Mouse (Mus musculus) kidney, adult 2 months (tissue): ENCODE results near the gene Ebna1bp2. TPM values are rescaled to one million over a fixed set of nuclear protein-coding genes. Genes with fewer than 3 reads are reported as not detected.

Experiments used
- DNase-seq: peaks from one replicate; pipeline ENCODE4 v3.0.0; 2021
- H3K27ac ChIP-seq: fragments of 200-500 bp; 2 replicates; pipeline ENCODE4 v1.5.1; 2012; ENCODE audit warnings: low read depth, low read length, control low read depth, inconsistent platforms; ENCODE audit not compliant: insufficient read depth
- H3K27me3 ChIP-seq: fragments of 200-500 bp; replicated peaks from 2 replicates; pipeline ENCODE4 v1.6.1; 2012; ENCODE audit warnings: mild to moderate bottlenecking, moderate library complexity, low read length, inconsistent platforms; ENCODE audit not compliant: control insufficient read depth, insufficient read depth
- H3K36me3 ChIP-seq: fragments of 200-500 bp; 2 replicates; pipeline ENCODE4 v1.6.1; 2012; ENCODE audit warnings: mild to moderate bottlenecking, moderate library complexity, low read length, inconsistent platforms; ENCODE audit not compliant: control insufficient read depth, insufficient read depth
- H3K4me1 ChIP-seq: fragments of 200-500 bp; 2 replicates; pipeline ENCODE4 v1.6.1; 2011; ENCODE audit warnings: low read length; ENCODE audit not compliant: control insufficient read depth, insufficient read depth
- H3K4me3 ChIP-seq: fragments of 200-500 bp; 2 replicates; pipeline ENCODE4 v1.5.1; 2011; ENCODE audit warnings: mild to moderate bottlenecking, low read depth, low read length, control low read depth; ENCODE audit not compliant: insufficient read depth
- CTCF ChIP-seq: fragments of 200-500 bp; conservative IDR thresholded peaks from 2 replicates; pipeline ENCODE4 v1.5.1; 2011; ENCODE audit warnings: low read depth, mild to moderate bottlenecking, control low read depth, low read length, moderate library complexity, mixed read lengths; ENCODE audit not compliant: insufficient read depth, insufficient read length
- POLR2A ChIP-seq: fragments of 200-500 bp; IDR thresholded peaks from one replicate; pipeline ENCODE4 v1.6.1; 2011; ENCODE audit warnings: low read depth, low read length, control low read depth
- WGBS: fragments of 180-500 bp; shearing (Covaris S2); methylation state at CpG from one replicate; pipeline ENCODE4 v1.1.7; 2018; 5-methylcytosine and 5-hydroxymethylcytosine counted together
- polyA plus RNA-seq: library from polyadenylated mRNA; depleted of rRNA; stranded (reverse); fragments of >200 nt; gene quantifications from 2 replicates; pipeline ENCODE4 v1.2.3, GENCODE M21; 2012

The Ebna1bp2 gene
- polyA plus RNA-seq, 1 experiment: 29.4 TPM

DNA sequence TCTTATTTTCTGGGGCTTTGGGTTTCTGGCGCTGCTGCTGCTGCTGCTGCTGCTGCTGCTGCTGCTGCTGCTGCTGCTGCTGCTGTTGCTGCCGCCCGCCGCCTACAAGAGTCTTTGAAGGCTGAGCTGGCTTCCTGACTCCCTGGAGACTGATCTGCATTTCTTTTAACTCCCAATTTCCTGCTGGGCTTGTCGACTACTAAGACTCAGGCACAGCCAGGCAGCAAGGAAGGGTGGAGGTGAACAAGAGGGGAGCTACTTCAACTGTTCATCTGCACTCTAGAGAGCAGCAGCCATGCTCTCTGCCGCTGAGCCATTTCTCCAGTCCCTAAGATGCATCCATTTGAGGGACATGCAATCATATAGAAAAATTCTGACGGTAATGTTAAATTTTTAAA lies 30.9 kb upstream of the Ebna1bp2 start:
- Histone ChIP-seq H3K4me3 (no peak overlapping the region), H3K4me1 (no peaks in the 10 kb centered on the region), H3K27ac (no peak overlapping the region), H3K27me3 (no peaks in the 10 kb centered on the region), H3K36me3 (no peaks in the 10 kb centered on the region)
- 15% methylated on average over 7 of the region's 7 CpGs for WGBS
- no peak for DNase-seq
- no peak for TF ChIP-seq CTCF
- TF ChIP-seq POLR2A: no peak

DNA sequence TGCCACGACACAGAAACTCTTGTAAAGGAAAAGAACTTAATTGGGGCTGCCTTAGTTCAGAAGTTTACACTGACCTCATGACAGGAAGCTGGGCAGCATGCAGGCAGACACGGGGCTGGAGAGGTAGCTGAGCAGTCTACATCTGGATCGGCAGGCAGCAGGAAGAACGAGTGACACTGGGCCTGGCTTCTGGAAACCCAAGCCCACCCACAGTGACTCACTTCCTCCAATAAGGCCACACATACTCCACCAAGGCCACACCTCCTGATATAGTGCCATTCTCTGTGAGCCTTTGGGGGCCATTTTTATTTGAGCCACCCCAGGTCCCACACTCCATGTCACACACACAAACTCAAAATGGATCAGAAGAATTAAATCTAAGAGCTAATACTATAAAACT lies 16.5 kb upstream of the Ebna1bp2 start:
- Histone ChIP-seq H3K4me3 (no peak overlapping the region), H3K27ac (no peak overlapping the region), H3K27me3 (no peaks in the 10 kb centered on the region), H3K36me3 (no peaks in the 10 kb centered on the region), H3K4me1 (no peaks in the 10 kb centered on the region)
- DNase-seq: no peak
- no peak for TF ChIP-seq POLR2A
- no peak for TF ChIP-seq CTCF
- 33% methylated on average over 4 of the region's 4 CpGs for WGBS

- WGBS: 48% methylated on average over 3 of the region's 3 CpGs
- H3K4me3 ChIP-seq: no peak overlapping the region
- TF ChIP-seq POLR2A: no peak
- TF ChIP-seq CTCF: no peak
These were observed 10.8 kb upstream of the Ebna1bp2 start for GRCm38 (mm10) chr4:118609836-118610235.

GRCm38 (mm10) chr4:118612619-118613018 lies 8.0 kb upstream of the Ebna1bp2 start:
- Histone ChIP-seq H3K4me3 (no peak overlapping the region), H3K27ac (no peak overlapping the region), H3K4me1 (no peaks in the 10 kb centered on the region), H3K27me3 (no peaks in the 10 kb centered on the region), H3K36me3 (no peaks in the 10 kb centered on the region)
- TF ChIP-seq POLR2A (no peak), CTCF (peak; percentile 21; the same call in 1 of the 2 replicates)
- peak; percentile 31 for DNase-seq
- 30% methylated on average over 11 of the region's 11 CpGs for WGBS

More at GRCm38 (mm10) chr4:118609836-118610235, 10.8 kb upstream of the Ebna1bp2 start:
- Histone ChIP-seq H3K27me3 (no peaks in the 10 kb centered on the region), H3K4me1 (no peaks in the 10 kb centered on the region), H3K36me3 (no peaks in the 10 kb centered on the region), H3K27ac (no peak overlapping the region)
- no peak for DNase-seq

GRCm38 (mm10) chr4:118615412-118615811 lies 5.2 kb upstream of the Ebna1bp2 start:
- WGBS: 85% methylated on average over 11 of the region's 11 CpGs
- no peak for TF ChIP-seq POLR2A

DNA sequence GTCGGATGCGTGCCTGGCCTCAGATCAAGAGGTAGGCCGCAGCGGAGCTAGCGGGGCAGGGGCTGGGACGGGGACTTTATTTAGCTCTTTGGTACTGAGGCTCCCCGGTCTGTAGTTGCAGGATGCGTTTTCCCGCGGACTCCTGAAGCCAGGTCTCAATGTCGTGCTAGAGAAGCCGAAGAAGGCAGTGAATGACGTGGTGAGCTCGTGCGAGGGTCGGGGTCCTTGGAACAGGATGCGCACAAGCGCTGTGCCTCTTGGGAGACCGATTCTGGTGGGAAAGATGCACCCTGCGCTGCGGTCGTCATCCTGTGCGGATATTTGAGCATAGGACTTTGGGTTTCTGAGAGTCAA lies 345 bp downstream of the Ebna1bp2 start:
- under 1% methylated on average over 23 of the region's 23 CpGs for WGBS

More at GRCm38 (mm10) chr4:118615412-118615811, 5.2 kb upstream of the Ebna1bp2 start:
- no peak for DNase-seq
- Histone ChIP-seq H3K36me3 (no peaks in the 10 kb centered on the region), H3K4me3 (no peak overlapping the region), H3K27me3 (no peaks in the 10 kb centered on the region), H3K27ac (no peak overlapping the region), H3K4me1 (no peaks in the 10 kb centered on the region)

GRCm38 (mm10) chr4:118621781-118622180 lies 1.2 kb downstream of the Ebna1bp2 start:
- TF ChIP-seq POLR2A: no peak
- no peak for TF ChIP-seq CTCF
- Histone ChIP-seq H3K27me3 (no peaks in the 10 kb centered on the region), H3K4me3 (no peak overlapping the region), H3K4me1 (peaks cover 3% of the 10 kb centered on the region; the same call in 1 of the 2 replicates), H3K27ac (no peak overlapping the region), H3K36me3 (no peaks in the 10 kb centered on the region)
- no peak for DNase-seq
- WGBS: 77% methylated on average over 9 of the region's 9 CpGs

More for the DNA sequence above, 345 bp downstream of the Ebna1bp2 start:
- no peaks in the 10 kb centered on the region for H3K27me3 ChIP-seq
- DNase-seq: no peak
- TF ChIP-seq POLR2A (no peak), CTCF (no peak)
- H3K27ac ChIP-seq: no peak overlapping the region
- peaks cover 3% of the 10 kb centered on the region; the same call in 1 of the 2 replicates for H3K4me1 ChIP-seq
- H3K4me3 ChIP-seq: peak overlapping the region; percentile 78
- no peaks in the 10 kb centered on the region for H3K36me3 ChIP-seq
